Mouse (Mus musculus) liver, postnatal 0 days (tissue): ENCODE results near the gene Ipo8.

Experiments
- CTCF ChIP-seq: sonication (generic); IDR thresholded peaks from 2 replicates; pipeline ENCODE4 v1.5.1; 2016; ENCODE audit warnings: antibody characterized with exemption, low read depth
- EP300 ChIP-seq: IDR thresholded peaks from 2 replicates; pipeline ENCODE4 v1.6.1; 2016; ENCODE audit warnings: antibody characterized with exemption, low read depth, mild to moderate bottlenecking

GRCm38 (mm10) chr6:148750183-148750582 is 81.1 kb downstream of the Ipo8 start:
- TF ChIP-seq EP300, result no peak
- no peak for TF ChIP-seq CTCF
